ENCODE assay signal across 25 mouse cellular contexts in genomic region chr5:4535951-4536350, GRCm38 (mm10).
DNase-seq lines count a peak whose midpoint lies in the region; ATAC-seq lines count a peak whose summit lies in the region.
"Had no signal": no experiment of that assay in that cellular context is flagged by ENCODE, and none has a peak within 500 bp of the region (broad histone marks: within the 10 kb centered on the region; RNA-seq: fewer than 3 reads in every experiment).

No protein-coding gene starts in this region.

- no peak for ATAC-seq in forebrain, embryonic 11.5 days (replicated peaks; ENCODE audit: low FRiP score)
- no peak for ATAC-seq in embryonic facial prominence, embryonic 14.5 days (ENCODE audit: low read depth)
- ATAC-seq in limb, embryonic 12.5 days (ENCODE audit: insufficient number of reproducible peaks, insufficient read depth, low FRiP score, low TSS enrichment, low read depth): no peak
- ATAC-seq: intestine, embryonic 15.5 days; liver, embryonic 12.5 days; midbrain, embryonic 13.5 days had no signal

- H3K27me3 ChIP-seq in forebrain, embryonic 10.5 days (ENCODE audit: poor library complexity, severe bottlenecking): no peaks in the 10 kb centered on the region
- no peaks in the 10 kb centered on the region for H3K27me3 ChIP-seq in forebrain, embryonic 11.5 days (ENCODE audit: control insufficient read depth, insufficient read depth, low read length)
- no peaks in the 10 kb centered on the region for H3K27me3 ChIP-seq in embryonic facial prominence, embryonic 14.5 days (replicated peaks; ENCODE audit: control insufficient read depth, insufficient read depth, low read length)
- no peaks in the 10 kb centered on the region for H3K27me3 ChIP-seq in limb, embryonic 12.5 days
- H3K27me3 ChIP-seq: forebrain, embryonic 12.5 days; heart, embryonic 15.5 days; intestine, embryonic 15.5 days; liver, embryonic 12.5 days; midbrain, embryonic 13.5 days had no signal

- H3K4me1 ChIP-seq in forebrain, embryonic 10.5 days: peaks cover 13% of the 10 kb centered on the region
- no peaks in the 10 kb centered on the region; the same call in 1 of the 2 replicates for H3K4me1 ChIP-seq in forebrain, embryonic 11.5 days (replicated peaks; ENCODE audit: control insufficient read depth, insufficient read depth, low read length)
- peaks cover 11% of the 10 kb centered on the region for H3K4me1 ChIP-seq in embryonic facial prominence, embryonic 14.5 days (ENCODE audit: control insufficient read depth, insufficient read depth, low read length)
- peaks cover 22% of the 10 kb centered on the region for H3K4me1 ChIP-seq in limb, embryonic 12.5 days (replicated peaks)
- H3K4me1 ChIP-seq: heart, embryonic 15.5 days; liver, embryonic 12.5 days had no signal

- H3K9ac ChIP-seq in forebrain, embryonic 11.5 days (ENCODE audit: low read length): no peak overlapping the region
- H3K9ac ChIP-seq in embryonic facial prominence, embryonic 14.5 days (ENCODE audit: low read depth, low read length): no peak overlapping the region
- H3K9ac ChIP-seq in limb, embryonic 12.5 days (replicated peaks): no peak overlapping the region
- H3K9ac ChIP-seq: forebrain, embryonic 12.5 days; heart, embryonic 15.5 days; hindbrain, embryonic 14.5 days; intestine, embryonic 15.5 days; liver, embryonic 12.5 days; midbrain, embryonic 13.5 days had no signal

- H3K27ac ChIP-seq in forebrain, embryonic 10.5 days: 0 out of 2 replicates have a peak overlapping the region, but pooled peaks have one; percentile 6
- H3K27ac ChIP-seq in forebrain, embryonic 11.5 days (ENCODE audit: low read depth, low read length): no peak overlapping the region
- H3K27ac ChIP-seq in embryonic facial prominence, embryonic 14.5 days (replicated peaks; ENCODE audit: low read depth, low read length): no peak overlapping the region
- H3K27ac ChIP-seq in limb, embryonic 12.5 days: no peak overlapping the region
- H3K27ac ChIP-seq: forebrain, embryonic 12.5 days; gastrocnemius, adult 2 months; heart, embryonic 15.5 days; hindbrain, embryonic 14.5 days; intestine, embryonic 15.5 days; left cerebral cortex, adult 2 months; liver, embryonic 12.5 days; midbrain, embryonic 13.5 days had no signal

- no peak for DNase-seq in forebrain, embryonic 10.5 days (ENCODE audit: extremely low spot score, low spot score)
- DNase-seq in forebrain, embryonic 11.5 days (ENCODE audit: low spot score): no peak
- peak; percentile 32 for DNase-seq in NIH3T3 (ENCODE audit: low read depth)
- peak; percentile 41 for DNase-seq in embryonic facial prominence, embryonic 14.5 days (ENCODE audit: low spot score)
- DNase-seq in gastrocnemius, adult 18-20 months (ENCODE audit: low spot score): no peak
- DNase-seq in ovary, postnatal 10 days (ENCODE audit: low spot score): no peak
- no peak for DNase-seq in gastrocnemius, postnatal 25 days
- DNase-seq: adrenal gland, postnatal 14 days; cerebellum, adult 9-10 months; gastrocnemius, adult 2 months; heart, postnatal 36 days; kidney, postnatal 25 days; lung, adult 18-20 months; lung, postnatal 14 days; retina, postnatal 1 day; right cerebral cortex, postnatal 25 days; spleen, adult 18-20 months had no signal

- H3K9me3 ChIP-seq in forebrain, embryonic 10.5 days: no peaks in the 10 kb centered on the region
- H3K9me3 ChIP-seq in forebrain, embryonic 11.5 days (ENCODE audit: control insufficient read depth, low read length): no peaks in the 10 kb centered on the region
- no peaks in the 10 kb centered on the region for H3K9me3 ChIP-seq in embryonic facial prominence, embryonic 14.5 days (ENCODE audit: control insufficient read depth, low read length)
- H3K9me3 ChIP-seq in limb, embryonic 12.5 days: no peaks in the 10 kb centered on the region
- H3K9me3 ChIP-seq: forebrain, embryonic 12.5 days; heart, embryonic 15.5 days; intestine, embryonic 15.5 days; liver, embryonic 12.5 days; midbrain, embryonic 13.5 days had no signal

- H3K4me3 ChIP-seq in forebrain, embryonic 10.5 days: no peak overlapping the region
- no peak overlapping the region for H3K4me3 ChIP-seq in forebrain, embryonic 11.5 days (ENCODE audit: low read depth, low read length)
- no peak overlapping the region for H3K4me3 ChIP-seq in embryonic facial prominence, embryonic 14.5 days (ENCODE audit: low read depth, low read length)
- no peak overlapping the region for H3K4me3 ChIP-seq in limb, embryonic 12.5 days (replicated peaks)
- H3K4me3 ChIP-seq: forebrain, embryonic 12.5 days; gastrocnemius, adult 2 months; heart, embryonic 15.5 days; intestine, embryonic 15.5 days; left cerebral cortex, adult 2 months; liver, embryonic 12.5 days; midbrain, embryonic 13.5 days had no signal

- WGBS in forebrain, embryonic 10.5 days: 74% methylated on average over 8 of the region's 8 CpGs
- 76% methylated on average over 8 of the region's 8 CpGs for WGBS in forebrain, embryonic 11.5 days
- WGBS in embryonic facial prominence, embryonic 14.5 days: 37% methylated on average over 8 of the region's 8 CpGs
- 14% methylated on average over 8 of the region's 8 CpGs for WGBS in limb, embryonic 12.5 days

- no peak overlapping the region for H3K4me2 ChIP-seq in forebrain, embryonic 11.5 days (ENCODE audit: low read depth, low read length, severe bottlenecking)
- no peak overlapping the region for H3K4me2 ChIP-seq in embryonic facial prominence, embryonic 14.5 days (ENCODE audit: low read depth, low read length)
- 0 out of 2 replicates have a peak overlapping the region, but pooled peaks have one; percentile 4 for H3K4me2 ChIP-seq in limb, embryonic 12.5 days
- H3K4me2 ChIP-seq: forebrain, embryonic 12.5 days; heart, embryonic 15.5 days; hindbrain, embryonic 14.5 days; intestine, embryonic 15.5 days; liver, embryonic 12.5 days; midbrain, embryonic 13.5 days had no signal

- no peaks in the 10 kb centered on the region for H3K36me3 ChIP-seq in forebrain, embryonic 10.5 days (replicated peaks)
- no peaks in the 10 kb centered on the region for H3K36me3 ChIP-seq in forebrain, embryonic 11.5 days (ENCODE audit: control insufficient read depth, insufficient read depth, low read length)
- H3K36me3 ChIP-seq in embryonic facial prominence, embryonic 14.5 days (ENCODE audit: control insufficient read depth, insufficient read depth, low read length): no peaks in the 10 kb centered on the region
- no peaks in the 10 kb centered on the region for H3K36me3 ChIP-seq in limb, embryonic 12.5 days
- H3K36me3 ChIP-seq: forebrain, embryonic 12.5 days; heart, embryonic 15.5 days; intestine, embryonic 15.5 days; liver, embryonic 12.5 days; midbrain, embryonic 13.5 days had no signal

Comparison
In these comparisons a context has a peak if more than half of its experiments do, and no peak if none do; other contexts are left out.
1. DNase-seq: peak in NIH3T3 (single experiment) and embryonic facial prominence, embryonic 14.5 days (single experiment); none in forebrain, embryonic 10.5 days (single experiment), forebrain, embryonic 11.5 days (single experiment), gastrocnemius, adult 18-20 months (single experiment), ovary, postnatal 10 days (single experiment) and gastrocnemius, postnatal 25 days (single experiment).